Mouse (Mus musculus): ENCODE measurements around the gene Col5a3. TPM values are rescaled to one million over a fixed set of nuclear protein-coding genes. Genes with fewer than 3 reads are reported as not detected.

Gene Col5a3
- polyA plus RNA-seq, 1 experiment, result 70.3 TPM

DNA sequence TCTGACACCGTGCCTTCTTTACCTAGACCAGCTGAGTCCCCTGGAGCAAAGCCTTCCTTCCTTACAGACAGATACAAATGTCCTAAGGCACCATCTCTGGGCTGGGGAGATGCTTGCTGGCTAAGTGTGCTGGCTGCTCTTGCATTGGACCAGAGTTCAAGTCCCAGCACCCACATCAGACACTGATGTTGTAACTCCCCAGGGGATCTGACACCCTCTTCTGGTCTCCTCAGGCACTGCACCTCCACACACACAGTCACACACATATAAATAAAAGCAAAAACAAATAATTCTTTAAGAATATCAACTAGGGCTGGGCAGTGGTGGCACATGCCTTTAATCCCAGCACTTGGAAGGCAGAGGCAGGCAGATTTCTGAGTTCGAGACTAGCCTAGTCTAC, 35.3 kb upstream of the Col5a3 start:
- H3K27me3 ChIP-seq (ENCODE audit: control insufficient read depth, insufficient read depth, insufficient read length), result peaks cover 38% of the 10 kb centered on the region
- H3K4me3 ChIP-seq, result no peak overlapping the region
- no peaks in the 10 kb centered on the region for H3K36me3 ChIP-seq (ENCODE audit: control insufficient read depth, insufficient read depth)

GRCm38 (mm10) chr9:20842670-20843069, 27.8 kb upstream of the Col5a3 start:
- H3K36me3 ChIP-seq (ENCODE audit: control insufficient read depth, insufficient read depth), result no peaks in the 10 kb centered on the region
- TF ChIP-seq TCF3 (IDR thresholded peaks at IDR 0.05; ENCODE audit: insufficient read length, low read depth) (no peak), MYOG (IDR thresholded peaks at IDR 0.05; ENCODE audit: control insufficient read depth in 1 of 3, insufficient read depth in 1 of 3, insufficient read length in 2 of 3, low read depth in 2 of 3) (no peak), POLR2AphosphoS2 (IDR thresholded peaks at IDR 0.05; ENCODE audit: insufficient read length, low read depth) (no peak), SRF (IDR thresholded peaks at IDR 0.05; ENCODE audit: control insufficient read depth, insufficient read length, low read depth) (no peak), CEBPB (IDR thresholded peaks at IDR 0.05; ENCODE audit: insufficient read depth, poor library complexity, severe bottlenecking) (no peak), REST (IDR thresholded peaks at IDR 0.05; ENCODE audit: insufficient read depth, insufficient read length) (no peak), TCF12 (IDR thresholded peaks at IDR 0.05; ENCODE audit: insufficient read depth, poor library complexity, severe bottlenecking) (no peak), POLR2A (IDR thresholded peaks at IDR 0.05; ENCODE audit: insufficient read length, low read depth) (no peak), USF1 (IDR thresholded peaks at IDR 0.05; ENCODE audit: low read depth) (no peak), E2F4 (IDR thresholded peaks at IDR 0.05; ENCODE audit: insufficient read depth) (no peak), MYOD1 (IDR thresholded peaks at IDR 0.05; ENCODE audit: control insufficient read depth in 1 of 3, insufficient read length in 2 of 3, low read depth in 2 of 3) (no peak), MAX (IDR thresholded peaks at IDR 0.05; ENCODE audit: low read depth) (no peak)
- H3K27me3 ChIP-seq (ENCODE audit: control insufficient read depth, insufficient read depth, insufficient read length), result peaks cover 12% of the 10 kb centered on the region
- H3K79me2 ChIP-seq (ENCODE audit: control insufficient read depth, insufficient read depth), result no peaks in the 10 kb centered on the region
- no peak overlapping the region for H3ac ChIP-seq (ENCODE audit: control insufficient read depth, insufficient read length)
- no peak overlapping the region for H3K4me2 ChIP-seq (ENCODE audit: low read depth)
- no peak overlapping the region for H3K4me3 ChIP-seq

More for the DNA sequence above, 35.3 kb upstream of the Col5a3 start:
- no peak overlapping the region for H3ac ChIP-seq (ENCODE audit: control insufficient read depth, insufficient read length)
- no peak for TF ChIP-seq POLR2A (IDR thresholded peaks at IDR 0.05; ENCODE audit: insufficient read length, low read depth)
- no peak for TF ChIP-seq TCF3 (IDR thresholded peaks at IDR 0.05; ENCODE audit: insufficient read length, low read depth)
- TF ChIP-seq POLR2AphosphoS2 (IDR thresholded peaks at IDR 0.05; ENCODE audit: insufficient read length, low read depth), result no peak
- TF ChIP-seq MYOG (IDR thresholded peaks at IDR 0.05; ENCODE audit: control insufficient read depth in 1 of 3, insufficient read depth in 1 of 3, insufficient read length in 2 of 3, low read depth in 2 of 3), result no peak
- TF ChIP-seq MYOD1 (IDR thresholded peaks at IDR 0.05; ENCODE audit: control insufficient read depth in 1 of 3, insufficient read length in 2 of 3, low read depth in 2 of 3), result no peak
- TF ChIP-seq E2F4 (IDR thresholded peaks at IDR 0.05; ENCODE audit: insufficient read depth), result no peak
- no peak for TF ChIP-seq USF1 (IDR thresholded peaks at IDR 0.05; ENCODE audit: low read depth)
- TF ChIP-seq TCF12 (IDR thresholded peaks at IDR 0.05; ENCODE audit: insufficient read depth, poor library complexity, severe bottlenecking), result no peak
- no peak overlapping the region for H3K4me2 ChIP-seq (ENCODE audit: low read depth)
- H3K79me2 ChIP-seq (ENCODE audit: control insufficient read depth, insufficient read depth), result no peaks in the 10 kb centered on the region

DNA sequence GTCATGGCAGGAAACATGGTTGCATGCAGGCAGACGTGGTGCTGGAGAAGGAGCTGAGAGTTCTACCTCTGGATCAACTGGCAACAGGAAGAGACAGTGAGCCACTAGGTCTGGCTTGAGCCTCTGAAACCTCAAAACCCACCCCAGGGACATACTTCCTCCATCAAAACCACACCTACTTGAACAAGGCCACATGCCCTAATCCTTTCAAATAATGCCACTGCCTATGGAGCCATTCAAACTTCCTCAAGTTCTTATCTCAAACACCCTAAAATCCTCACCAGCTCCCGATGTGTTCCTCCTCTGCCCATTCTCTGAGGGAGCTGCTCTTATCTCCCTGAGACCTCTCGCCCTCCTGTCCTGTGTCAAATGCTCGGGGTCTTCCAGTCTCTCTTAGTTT, 27.3 kb upstream of the Col5a3 start:
- Histone ChIP-seq H3K36me3 (ENCODE audit: control insufficient read depth, insufficient read depth) (no peaks in the 10 kb centered on the region), H3K27me3 (ENCODE audit: control insufficient read depth, insufficient read depth, insufficient read length) (peaks cover 12% of the 10 kb centered on the region), H3ac (ENCODE audit: control insufficient read depth, insufficient read length) (no peak overlapping the region), H3K79me2 (ENCODE audit: control insufficient read depth, insufficient read depth) (no peaks in the 10 kb centered on the region), H3K4me3 (no peak overlapping the region), H3K4me2 (ENCODE audit: low read depth) (no peak overlapping the region)
- TF ChIP-seq CEBPB (IDR thresholded peaks at IDR 0.05; ENCODE audit: insufficient read depth, poor library complexity, severe bottlenecking), result no peak
- TF ChIP-seq POLR2A (IDR thresholded peaks at IDR 0.05; ENCODE audit: insufficient read length, low read depth), result no peak
- no peak for TF ChIP-seq MYOD1 (IDR thresholded peaks at IDR 0.05; ENCODE audit: control insufficient read depth in 1 of 3, insufficient read length in 2 of 3, low read depth in 2 of 3)
- no peak for TF ChIP-seq USF1 (IDR thresholded peaks at IDR 0.05; ENCODE audit: low read depth)
- no peak for TF ChIP-seq MYOG (IDR thresholded peaks at IDR 0.05; ENCODE audit: control insufficient read depth in 1 of 3, insufficient read depth in 1 of 3, insufficient read length in 2 of 3, low read depth in 2 of 3)
- TF ChIP-seq TCF12 (IDR thresholded peaks at IDR 0.05; ENCODE audit: insufficient read depth, poor library complexity, severe bottlenecking), result no peak
- TF ChIP-seq SRF (IDR thresholded peaks at IDR 0.05; ENCODE audit: control insufficient read depth, insufficient read length, low read depth), result no peak
- TF ChIP-seq TCF3 (IDR thresholded peaks at IDR 0.05; ENCODE audit: insufficient read length, low read depth), result no peak
- TF ChIP-seq POLR2AphosphoS2 (IDR thresholded peaks at IDR 0.05; ENCODE audit: insufficient read length, low read depth), result no peak

- H3K79me2 ChIP-seq (ENCODE audit: control insufficient read depth, insufficient read depth), result no peaks in the 10 kb centered on the region
- no peaks in the 10 kb centered on the region for H3K36me3 ChIP-seq (ENCODE audit: control insufficient read depth, insufficient read depth)
- TF ChIP-seq REST (IDR thresholded peaks at IDR 0.05; ENCODE audit: insufficient read depth, insufficient read length) (no peak), POLR2A (IDR thresholded peaks at IDR 0.05; ENCODE audit: insufficient read length, low read depth) (no peak), CEBPB (IDR thresholded peaks at IDR 0.05; ENCODE audit: insufficient read depth, poor library complexity, severe bottlenecking) (no peak), MYOG (IDR thresholded peaks at IDR 0.05; ENCODE audit: control insufficient read depth in 1 of 3, insufficient read depth in 1 of 3, insufficient read length in 2 of 3, low read depth in 2 of 3) (no peak), POLR2AphosphoS2 (IDR thresholded peaks at IDR 0.05; ENCODE audit: insufficient read length, low read depth) (no peak), SRF (IDR thresholded peaks at IDR 0.05; ENCODE audit: control insufficient read depth, insufficient read length, low read depth) (no peak), USF1 (IDR thresholded peaks at IDR 0.05; ENCODE audit: low read depth) (no peak), TCF3 (IDR thresholded peaks at IDR 0.05; ENCODE audit: insufficient read length, low read depth) (no peak), MYOD1 (IDR thresholded peaks at IDR 0.05; ENCODE audit: control insufficient read depth in 1 of 3, insufficient read length in 2 of 3, low read depth in 2 of 3) (no peak), TCF12 (IDR thresholded peaks at IDR 0.05; ENCODE audit: insufficient read depth, poor library complexity, severe bottlenecking) (no peak), MAX (IDR thresholded peaks at IDR 0.05; ENCODE audit: low read depth) (no peak), E2F4 (IDR thresholded peaks at IDR 0.05; ENCODE audit: insufficient read depth) (no peak)
- H3K4me3 ChIP-seq, result no peak overlapping the region
- H3ac ChIP-seq (ENCODE audit: control insufficient read depth, insufficient read length), result no peak overlapping the region
- peaks cover 2% of the 10 kb centered on the region for H3K27me3 ChIP-seq (ENCODE audit: control insufficient read depth, insufficient read depth, insufficient read length)
- H3K4me2 ChIP-seq (ENCODE audit: low read depth), result no peak overlapping the region
Observed at GRCm38 (mm10) chr9:20838931-20839330, 24.1 kb upstream of the Col5a3 start.

Measured in myocyte (in vitro differentiated cells).